Mouse (Mus musculus): ENCODE results near the gene Becn1.

Gene Becn1

DNA sequence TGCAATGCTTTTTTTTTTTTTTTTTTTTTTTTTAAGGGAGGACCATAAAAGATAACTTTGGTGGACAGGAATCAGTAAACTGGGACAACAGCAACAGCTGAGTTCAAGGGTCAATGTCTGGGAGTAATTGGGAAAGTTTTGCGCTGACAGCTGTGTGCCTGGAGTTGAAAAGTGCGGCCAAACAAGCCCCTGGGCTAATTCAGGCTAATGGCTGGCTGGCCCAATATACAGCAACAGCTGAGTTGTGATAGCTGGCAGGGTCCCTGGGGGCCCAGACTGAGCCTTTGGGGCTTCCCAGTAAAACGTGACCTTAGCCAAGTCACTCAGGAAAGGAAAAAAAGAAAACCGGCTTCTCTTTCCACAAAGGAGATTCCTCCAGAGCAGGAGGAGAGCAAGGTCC lies 57.0 kb downstream of the Becn1 start:
- no peak for DNase-seq (ENCODE audit: low read depth, low spot score)

DNA sequence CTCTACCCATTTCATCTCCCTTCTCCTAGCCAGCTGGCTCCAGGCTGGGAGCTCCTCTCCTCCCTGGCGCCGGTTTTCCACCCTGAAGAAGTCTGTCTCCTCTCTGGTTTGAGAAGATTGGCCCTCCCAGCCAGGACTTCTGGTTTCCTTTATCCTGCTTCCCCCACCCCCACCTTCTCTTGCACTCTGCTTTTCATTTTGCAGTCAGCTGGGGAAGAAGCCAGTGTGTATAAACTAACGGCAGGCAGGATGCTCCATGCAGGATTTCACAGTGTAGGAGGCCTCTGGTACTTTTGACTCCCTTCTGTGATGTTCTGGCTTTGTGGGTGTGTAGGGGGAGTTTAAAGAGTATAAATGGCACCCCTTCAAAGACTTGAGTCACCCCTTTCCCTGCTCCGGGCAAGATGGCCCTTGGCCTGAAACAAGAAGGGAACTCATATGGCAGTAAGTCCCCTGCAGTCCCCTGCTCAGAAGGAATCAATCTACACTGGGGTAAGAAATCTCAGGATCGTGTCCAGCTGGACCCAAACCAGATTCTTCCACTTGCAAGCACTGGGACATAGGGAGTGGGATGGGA lies 63.9 kb downstream of the Becn1 start:
- DNase-seq (ENCODE audit: low read depth, low spot score) = no peak

DNA sequence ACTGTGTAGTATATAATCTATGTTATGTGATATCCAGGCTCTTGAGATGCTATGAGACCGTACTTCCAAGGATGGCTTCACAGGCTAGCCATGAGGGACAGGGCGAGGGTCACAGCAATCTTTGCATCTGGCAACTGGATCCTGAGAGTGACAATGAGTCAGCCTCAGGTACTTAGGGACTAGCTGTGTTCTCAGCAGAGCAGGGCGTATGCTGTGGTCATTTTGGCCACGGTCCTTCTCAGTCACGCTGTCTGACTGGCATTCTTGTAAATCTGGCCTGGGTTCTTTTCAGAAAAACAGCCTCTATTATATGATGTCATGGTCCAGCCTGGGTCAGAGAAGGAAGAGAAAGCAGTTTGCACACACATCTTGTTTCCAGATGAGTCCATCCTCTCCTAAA lies 65.3 kb downstream of the Becn1 start:
- DNase-seq (ENCODE audit: low read depth, low spot score) = no peak
